Mouse (Mus musculus): Measurements from ENCODE around the gene Gpr142.

- TF ChIP-seq CTCF (IDR thresholded peaks at IDR 0.05; ENCODE audit: borderline replicate concordance, control insufficient read depth, extremely low read depth, insufficient read depth, low read length, poor library complexity), result no peak
- no peak for TF ChIP-seq POLR2A (IDR thresholded peaks at IDR 0.05; ENCODE audit: control insufficient read depth, extremely low read depth, insufficient read depth, low read length, poor library complexity)
These were observed 51.9 kb downstream of the Gpr142 start, which contains the start of gene Gprc5c for GRCm38 (mm10) chr11:114850452-114851268.
